Mouse (Mus musculus): ENCODE measurements around the gene Triap1. TPM values are rescaled to one million over a fixed set of nuclear protein-coding genes. Genes with fewer than 3 reads are reported as not detected.

Gene Triap1
- polyA plus RNA-seq, 1 experiment from 2014 or later = 64.3 TPM

DNA sequence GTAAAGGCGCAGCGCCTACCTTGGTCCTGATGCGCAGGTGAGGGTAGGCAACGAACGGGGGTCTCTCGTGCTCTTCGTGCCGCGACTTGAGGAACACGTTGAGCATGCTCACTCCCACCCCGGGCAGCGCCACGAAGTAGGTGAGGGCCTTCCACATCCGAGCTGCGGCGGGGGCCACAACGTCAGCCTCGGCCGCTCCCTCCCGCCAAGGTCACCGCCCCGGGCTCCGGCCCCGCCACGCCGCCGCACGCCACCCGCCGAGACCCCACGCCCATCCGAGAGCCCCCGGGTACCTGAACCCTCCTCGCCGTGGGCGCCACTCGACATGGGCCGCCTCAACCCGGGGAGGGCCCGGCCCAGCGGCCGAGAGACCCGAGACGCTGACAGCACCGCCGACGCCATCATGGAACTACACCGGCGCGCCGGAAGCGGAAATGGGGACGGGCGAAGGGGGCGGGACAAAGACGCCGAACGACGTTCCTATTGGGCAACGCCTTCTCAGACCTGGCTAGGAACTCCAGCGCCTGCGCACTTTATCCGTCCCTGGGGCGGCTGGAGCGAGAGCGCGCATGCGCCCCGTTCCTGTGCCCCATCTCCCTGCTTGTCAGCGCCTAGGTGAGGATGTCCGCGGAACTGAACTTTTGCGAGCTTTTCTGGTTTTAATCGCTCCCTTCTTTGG is 7.7 kb downstream of the Triap1 start, which contains the start of gene Cox6a1:
Gene Cox6a1 (minus strand): TSS at position 436 of the 679 bp plus-strand sequence.
- Histone ChIP-seq H3K36me3 (peaks cover 28% of the 10 kb centered on the region), H3K9me3 (no peaks in the 10 kb centered on the region; the same call in 1 of the 2 replicates), H3K9ac (replicated peaks) (peak within 1 kb of the TSS; percentile 80), H3K4me2 (replicated peaks) (peak within 1 kb of the TSS; percentile 92), H3K4me3 (peak within 1 kb of the TSS; percentile 88), H3K4me1 (peaks cover 21% of the 10 kb centered on the region), H3K27ac (replicated peaks) (peak within 1 kb of the TSS; percentile 83), H3K27me3 (no peaks in the 10 kb centered on the region)
- ATAC-seq (replicated peaks) = peak; percentile 95
- WGBS = under 1% methylated on average over 69 of the region's 74 CpGs

DNA sequence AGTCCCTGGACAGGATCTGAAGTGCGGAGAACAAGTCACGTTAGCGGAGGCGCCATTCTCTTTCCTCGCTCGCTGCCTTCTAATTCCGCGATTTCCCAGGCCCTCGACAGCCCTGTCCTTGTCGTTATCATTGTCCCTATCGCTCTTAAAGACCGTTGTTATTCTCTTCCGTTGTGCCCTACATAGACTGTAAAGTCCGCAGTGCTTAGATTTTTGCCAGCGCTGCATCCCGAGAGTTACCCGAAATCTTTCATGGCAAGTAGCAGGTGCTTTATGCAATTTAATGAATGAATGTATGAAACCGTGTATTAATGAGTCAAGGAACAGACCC is 8.2 kb downstream of the Triap1 start:
- peaks cover 23% of the 10 kb centered on the region for H3K36me3 ChIP-seq
- H3K9ac ChIP-seq (replicated peaks) = peak overlapping the region; percentile 56
- no peaks in the 10 kb centered on the region; the same call in 1 of the 2 replicates for H3K9me3 ChIP-seq
- no peaks in the 10 kb centered on the region for H3K27me3 ChIP-seq
- H3K27ac ChIP-seq (replicated peaks) = peak overlapping the region; percentile 83
- H3K4me1 ChIP-seq = peaks cover 21% of the 10 kb centered on the region
- under 1% methylated on average over 18 of the region's 18 CpGs for WGBS
- H3K4me3 ChIP-seq = peak overlapping the region; percentile 88
- peak overlapping the region; percentile 54 for H3K4me2 ChIP-seq (replicated peaks)
- peak; percentile 67 for ATAC-seq (replicated peaks)

DNA sequence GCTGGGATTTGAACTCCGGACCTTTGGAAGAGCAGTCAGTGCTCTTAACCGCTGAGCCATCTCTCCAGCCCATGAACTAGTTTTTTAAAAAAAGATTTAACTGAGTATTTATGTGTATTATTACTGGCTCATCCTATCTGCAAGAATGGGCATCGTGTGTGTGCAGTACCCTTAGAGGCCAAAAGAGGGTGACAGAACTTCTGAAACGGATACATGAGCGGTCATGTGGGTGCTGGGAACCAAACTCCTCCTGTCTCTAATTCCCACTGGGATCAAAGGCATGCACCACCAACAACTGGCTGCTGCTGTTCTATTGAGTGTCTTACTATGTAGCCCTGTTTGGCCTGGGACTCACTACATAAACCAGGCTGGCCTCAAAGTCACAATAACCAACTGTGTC is 10.3 kb downstream of the Triap1 start:
- H3K27me3 ChIP-seq = no peaks in the 10 kb centered on the region
- H3K36me3 ChIP-seq = peaks cover 3% of the 10 kb centered on the region; the same call in 1 of the 2 replicates
- no peak overlapping the region for H3K4me2 ChIP-seq (replicated peaks)
- no peak overlapping the region for H3K4me3 ChIP-seq
- WGBS = 83% methylated on average over 5 of the region's 5 CpGs
- no peak for ATAC-seq (replicated peaks)
- no peak overlapping the region for H3K27ac ChIP-seq (replicated peaks)
- H3K4me1 ChIP-seq = peaks cover 21% of the 10 kb centered on the region
- H3K9ac ChIP-seq (replicated peaks) = no peak overlapping the region
- H3K9me3 ChIP-seq = no peaks in the 10 kb centered on the region; the same call in 1 of the 2 replicates

DNA sequence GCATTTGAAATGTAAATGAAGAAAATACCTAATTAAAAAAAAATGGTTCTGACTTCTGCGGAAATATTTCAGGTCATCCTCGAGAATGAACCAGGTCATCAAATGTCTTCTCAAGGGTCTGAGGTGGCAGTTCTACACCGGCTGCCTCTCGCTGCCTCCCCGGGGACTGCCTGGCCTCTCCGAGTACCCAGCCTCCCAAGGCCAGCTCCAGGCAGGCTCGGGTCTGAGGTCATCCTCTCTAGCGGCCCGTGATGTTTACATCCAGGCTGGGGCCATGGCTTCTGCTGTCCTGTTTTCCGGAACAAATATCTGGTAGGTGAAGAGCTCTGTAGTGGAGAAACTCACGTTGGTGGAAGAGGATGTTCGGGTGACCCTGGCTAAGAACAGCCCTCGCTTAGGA is 14.0 kb downstream of the Triap1 start:
- Histone ChIP-seq H3K36me3 (no peaks in the 10 kb centered on the region), H3K9me3 (no peaks in the 10 kb centered on the region; the same call in 1 of the 2 replicates), H3K4me2 (replicated peaks) (no peak overlapping the region), H3K4me3 (no peak overlapping the region), H3K9ac (replicated peaks) (no peak overlapping the region), H3K27me3 (no peaks in the 10 kb centered on the region), H3K4me1 (peaks cover 3% of the 10 kb centered on the region; the same call in 1 of the 2 replicates), H3K27ac (replicated peaks) (no peak overlapping the region)
- ATAC-seq (replicated peaks) = no peak
- 73% methylated on average over 13 of the region's 13 CpGs for WGBS

- WGBS = under 1% methylated on average over 12 of the region's 12 CpGs
- Histone ChIP-seq H3K4me3 (no peak overlapping the region), H3K9me3 (no peaks in the 10 kb centered on the region), H3K9ac (replicated peaks) (no peak overlapping the region), H3K27ac (replicated peaks) (no peak overlapping the region), H3K27me3 (no peaks in the 10 kb centered on the region), H3K4me2 (replicated peaks) (no peak overlapping the region), H3K4me1 (peaks cover 6% of the 10 kb centered on the region; the same call in 1 of the 2 replicates), H3K36me3 (no peaks in the 10 kb centered on the region)
- ATAC-seq (replicated peaks) = peak; percentile 55; the same call in 1 of the 2 replicates
Measured at GRCm38 (mm10) chr5:115358872-115359271, 17.8 kb downstream of the Triap1 start.

GRCm38 (mm10) chr5:115359438-115359837 is 18.4 kb downstream of the Triap1 start:
- H3K36me3 ChIP-seq = no peaks in the 10 kb centered on the region
- no peak for ATAC-seq (replicated peaks)
- no peak overlapping the region for H3K4me3 ChIP-seq
- no peak overlapping the region for H3K4me2 ChIP-seq (replicated peaks)
- WGBS = 87% methylated on average over 8 of the region's 8 CpGs
- H3K27ac ChIP-seq (replicated peaks) = no peak overlapping the region
- no peaks in the 10 kb centered on the region for H3K9me3 ChIP-seq
- peaks cover 6% of the 10 kb centered on the region; the same call in 1 of the 2 replicates for H3K4me1 ChIP-seq
- H3K9ac ChIP-seq (replicated peaks) = no peak overlapping the region
- no peaks in the 10 kb centered on the region for H3K27me3 ChIP-seq

GRCm38 (mm10) chr5:115359851-115360372 is 18.9 kb downstream of the Triap1 start:
- no peak overlapping the region for H3K27ac ChIP-seq (replicated peaks)
- H3K9me3 ChIP-seq = no peaks in the 10 kb centered on the region
- H3K27me3 ChIP-seq = no peaks in the 10 kb centered on the region
- H3K9ac ChIP-seq (replicated peaks) = no peak overlapping the region
- WGBS = 72% methylated on average over 5 of the region's 5 CpGs
- H3K4me2 ChIP-seq (replicated peaks) = no peak overlapping the region
- H3K4me1 ChIP-seq = peaks cover 6% of the 10 kb centered on the region; the same call in 1 of the 2 replicates
- no peak for ATAC-seq (replicated peaks)
- H3K4me3 ChIP-seq = no peak overlapping the region
- H3K36me3 ChIP-seq = no peaks in the 10 kb centered on the region

- 48% methylated on average over 7 of the region's 7 CpGs for WGBS
- Histone ChIP-seq H3K4me3 (no peak overlapping the region), H3K9me3 (no peaks in the 10 kb centered on the region), H3K27me3 (no peaks in the 10 kb centered on the region), H3K4me2 (replicated peaks) (no peak overlapping the region), H3K27ac (replicated peaks) (no peak overlapping the region), H3K9ac (replicated peaks) (no peak overlapping the region), H3K4me1 (peaks cover 6% of the 10 kb centered on the region; the same call in 1 of the 2 replicates), H3K36me3 (no peaks in the 10 kb centered on the region)
- ATAC-seq (replicated peaks) = no peak
Measured at GRCm38 (mm10) chr5:115362216-115362615, 21.2 kb downstream of the Triap1 start.

GRCm38 (mm10) chr5:115362819-115363714 is 22.0 kb downstream of the Triap1 start:
- 23% methylated on average over 19 of the region's 19 CpGs for WGBS
- 0 out of 2 replicates have a peak, but pooled peaks have one; percentile 41 for ATAC-seq (replicated peaks)
- H3K4me2 ChIP-seq (replicated peaks) = no peak overlapping the region
- 0 out of 2 replicates have a peak overlapping the region, but pooled peaks have one; percentile 35 for H3K27ac ChIP-seq (replicated peaks)
- H3K27me3 ChIP-seq = no peaks in the 10 kb centered on the region
- no peaks in the 10 kb centered on the region for H3K9me3 ChIP-seq
- peaks cover 6% of the 10 kb centered on the region; the same call in 1 of the 2 replicates for H3K4me1 ChIP-seq
- H3K4me3 ChIP-seq = no peak overlapping the region
- no peak overlapping the region for H3K9ac ChIP-seq (replicated peaks)
- no peaks in the 10 kb centered on the region for H3K36me3 ChIP-seq

DNA sequence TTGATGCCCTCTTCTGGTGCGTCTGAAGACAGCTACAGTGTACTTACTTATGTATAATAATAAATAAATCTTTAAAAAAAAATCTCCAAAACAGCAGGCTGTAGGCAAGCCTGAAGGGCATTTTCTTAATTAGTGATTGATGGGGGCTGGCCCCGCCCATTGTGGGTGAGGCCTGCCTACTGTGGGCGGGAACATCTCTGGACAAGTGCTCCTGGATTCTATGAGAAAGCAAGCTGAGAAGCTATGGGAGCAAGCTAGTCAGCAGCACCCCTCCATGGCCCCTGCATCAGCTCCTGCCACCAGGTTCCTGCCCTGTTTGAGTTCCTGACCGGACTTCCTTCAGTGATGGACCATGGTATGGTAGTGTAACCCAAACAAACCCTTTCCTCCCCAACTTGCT is 23.8 kb downstream of the Triap1 start:
- ATAC-seq (replicated peaks) = no peak
- peaks cover 3% of the 10 kb centered on the region; the same call in 1 of the 2 replicates for H3K4me1 ChIP-seq
- H3K9ac ChIP-seq (replicated peaks) = no peak overlapping the region
- 89% methylated on average over 4 of the region's 4 CpGs for WGBS
- no peaks in the 10 kb centered on the region for H3K27me3 ChIP-seq
- H3K27ac ChIP-seq (replicated peaks) = no peak overlapping the region
- no peak overlapping the region for H3K4me3 ChIP-seq
- no peak overlapping the region for H3K4me2 ChIP-seq (replicated peaks)
- no peaks in the 10 kb centered on the region for H3K9me3 ChIP-seq
- no peaks in the 10 kb centered on the region for H3K36me3 ChIP-seq

DNA sequence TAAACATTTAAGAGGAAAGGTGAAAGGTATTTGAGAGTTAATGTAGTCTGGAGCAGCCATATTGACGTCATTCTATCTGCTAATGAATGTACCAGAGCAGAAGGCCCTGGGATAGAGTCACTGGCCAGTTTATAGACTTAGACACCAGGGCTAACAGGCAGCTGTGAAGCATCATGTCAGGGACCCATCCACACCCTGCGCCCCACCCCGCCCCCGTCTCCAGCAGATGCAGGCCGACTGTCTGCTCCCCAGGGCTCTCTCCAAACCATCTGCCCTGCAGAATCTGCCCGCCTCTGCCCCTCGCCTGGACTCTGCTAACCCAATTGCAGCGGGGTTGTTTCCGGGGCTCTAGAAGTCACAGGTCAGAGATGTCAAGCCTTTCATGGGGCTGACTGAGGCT is 30.7 kb downstream of the Triap1 start:
- Histone ChIP-seq H3K4me2 (replicated peaks) (no peak overlapping the region), H3K27ac (replicated peaks) (no peak overlapping the region), H3K27me3 (no peaks in the 10 kb centered on the region), H3K4me1 (peaks cover 8% of the 10 kb centered on the region), H3K9ac (replicated peaks) (no peak overlapping the region), H3K9me3 (no peaks in the 10 kb centered on the region), H3K4me3 (no peak overlapping the region), H3K36me3 (no peaks in the 10 kb centered on the region)
- no peak for ATAC-seq (replicated peaks)
- 62% methylated on average over 9 of the region's 9 CpGs for WGBS
